Mouse (Mus musculus) small intestine, adult 2 months (tissue): ENCODE measurements around the gene Cyp1a2. TPM values are rescaled to one million over a fixed set of nuclear protein-coding genes. Genes with fewer than 3 reads are reported as not detected.
A peak's percentile ranks its signal among the peaks of the same experiment; 100 is the strongest.

Experiments used
- H3K27ac ChIP-seq: fragments of 200-500 bp; 2 replicates; pipeline ENCODE4 v1.5.1; 2012; ENCODE audit warnings: low read depth, low read length, control low read depth, inconsistent platforms; ENCODE audit not compliant: insufficient read depth
- H3K27me3 ChIP-seq: fragments of 200-500 bp; 2 replicates; pipeline ENCODE4 v1.6.1; 2012; ENCODE audit warnings: mild to moderate bottlenecking, moderate library complexity, low read length, inconsistent platforms; ENCODE audit not compliant: control insufficient read depth, insufficient read depth
- H3K36me3 ChIP-seq: fragments of 200-500 bp; 2 replicates; pipeline ENCODE4 v1.6.1; 2012; ENCODE audit warnings: mild to moderate bottlenecking, low read length, control low read depth, inconsistent platforms; ENCODE audit not compliant: control insufficient read depth, insufficient read depth
- H3K4me1 ChIP-seq: fragments of 200-500 bp; 2 replicates; pipeline ENCODE4 v1.6.1; 2012; ENCODE audit warnings: low read length, inconsistent platforms, mixed read lengths; ENCODE audit not compliant: control insufficient read depth, insufficient read depth, insufficient read length
- H3K4me3 ChIP-seq: fragments of 200-500 bp; 2 replicates; pipeline ENCODE4 v1.5.1; 2012; ENCODE audit warnings: low read depth, mild to moderate bottlenecking, control low read depth, inconsistent platforms, low read length, moderate library complexity
- CTCF ChIP-seq: fragments of 200-500 bp; IDR thresholded peaks from 2 replicates; pipeline ENCODE4 v1.5.1; 2012; ENCODE audit warnings: low read depth, mild to moderate bottlenecking, control low read depth, inconsistent platforms, low read length, moderate library complexity, mixed read lengths; ENCODE audit not compliant: insufficient replicate concordance, insufficient read length; ENCODE audit errors: extremely low read depth
- POLR2A ChIP-seq: fragments of 200-500 bp; IDR thresholded peaks from 2 replicates; pipeline ENCODE4 v1.6.1; 2012; ENCODE audit warnings: low read depth, mild to moderate bottlenecking, control low read depth, inconsistent platforms, low read length, moderate library complexity
- WGBS: fragments of 180-500 bp; shearing (Covaris S2); methylation state at CpG from one replicate; pipeline ENCODE4 v1.1.7; 2018; 5-methylcytosine and 5-hydroxymethylcytosine counted together
- polyA plus RNA-seq: library from polyadenylated mRNA; depleted of rRNA; stranded (reverse); fragments of >200 nt; gene quantifications from 2 replicates; pipeline ENCODE4 v1.2.3, GENCODE M21; 2012

Cyp1a2 gene
- polyA plus RNA-seq, 1 experiment: not detected

- H3K27ac ChIP-seq: peak overlapping the region; percentile 72
- WGBS: 32% methylated on average over 4 of the region's 4 CpGs
- no peaks in the 10 kb centered on the region for H3K36me3 ChIP-seq
- no peak overlapping the region for H3K4me3 ChIP-seq
- TF ChIP-seq CTCF (no peak), POLR2A (no peak)
- no peaks in the 10 kb centered on the region for H3K27me3 ChIP-seq
- H3K4me1 ChIP-seq: peaks cover 35% of the 10 kb centered on the region
These were observed 36.0 kb downstream of the Cyp1a2 start for GRCm38 (mm10) chr9:57647286-57648108.

- peak overlapping the region; percentile 72 for H3K27ac ChIP-seq
- no peak overlapping the region for H3K4me3 ChIP-seq
- 17% methylated on average over 12 of the region's 12 CpGs for WGBS
These were observed 36.9 kb downstream of the Cyp1a2 start for GRCm38 (mm10) chr9:57646551-57647103.

GRCm38 (mm10) chr9:57644944-57645893 lies 38.3 kb downstream of the Cyp1a2 start:
- Histone ChIP-seq H3K36me3 (no peaks in the 10 kb centered on the region), H3K27me3 (no peaks in the 10 kb centered on the region), H3K4me1 (peaks cover 54% of the 10 kb centered on the region), H3K27ac (peak overlapping the region; percentile 94), H3K4me3 (peak overlapping the region; percentile 87)
- peak; percentile 87 for TF ChIP-seq CTCF
- TF ChIP-seq POLR2A: peak; percentile 62
- WGBS: 1% methylated on average over 83 of the region's 85 CpGs

More at GRCm38 (mm10) chr9:57646551-57647103, 36.9 kb downstream of the Cyp1a2 start:
- Histone ChIP-seq H3K4me1 (peaks cover 41% of the 10 kb centered on the region), H3K27me3 (no peaks in the 10 kb centered on the region), H3K36me3 (no peaks in the 10 kb centered on the region)
- TF ChIP-seq CTCF: no peak
- no peak for TF ChIP-seq POLR2A

- H3K4me1 ChIP-seq: peaks cover 62% of the 10 kb centered on the region
- WGBS: 0% methylated on average over 18 of the region's 18 CpGs
These were observed 39.0 kb downstream of the Cyp1a2 start for GRCm38 (mm10) chr9:57644442-57644943.

GRCm38 (mm10) chr9:57643856-57644180 lies 39.7 kb downstream of the Cyp1a2 start:
- H3K27me3 ChIP-seq: no peaks in the 10 kb centered on the region
- TF ChIP-seq POLR2A (no peak), CTCF (no peak)
- H3K4me3 ChIP-seq: peak overlapping the region; percentile 57
- WGBS: 12% methylated on average over 7 of the region's 7 CpGs
- peaks cover 66% of the 10 kb centered on the region for H3K4me1 ChIP-seq
- H3K27ac ChIP-seq: peak overlapping the region; percentile 91
- no peaks in the 10 kb centered on the region for H3K36me3 ChIP-seq

More at GRCm38 (mm10) chr9:57644442-57644943, 39.0 kb downstream of the Cyp1a2 start:
- no peaks in the 10 kb centered on the region for H3K36me3 ChIP-seq
- H3K4me3 ChIP-seq: peak overlapping the region; percentile 87
- peak overlapping the region; percentile 84 for H3K27ac ChIP-seq
- H3K27me3 ChIP-seq: no peaks in the 10 kb centered on the region
- TF ChIP-seq CTCF (no peak), POLR2A (peak; percentile 64; the same call in 1 of the 2 replicates)

- no peaks in the 10 kb centered on the region for H3K27me3 ChIP-seq
- peak overlapping the region; percentile 91 for H3K27ac ChIP-seq
- WGBS: 17% methylated on average over 9 of the region's 9 CpGs
- no peaks in the 10 kb centered on the region for H3K36me3 ChIP-seq
- peak overlapping the region; percentile 57 for H3K4me3 ChIP-seq
- peaks cover 65% of the 10 kb centered on the region for H3K4me1 ChIP-seq
- TF ChIP-seq POLR2A (no peak), CTCF (no peak)
These were observed 40.2 kb downstream of the Cyp1a2 start for GRCm38 (mm10) chr9:57643169-57643855.
